Mouse (Mus musculus): ENCODE results near the gene Wipf1.
"Not testable (repeated sequence)": the region's sequence is repeated elsewhere in the genome, so short reads cannot be mapped to it uniquely, and the experiment has no call there.

The Wipf1 gene

GRCm38 (mm10) chr2:73529356-73530330 is at the start of gene Wipf1:
Gene Wipf1 (minus strand): TSS chr2:73529734.
- CTCF ChIA-PET, result interaction anchor here (0.7 kb wide), 1 partner anchor 68 kb away, joined by 5 read pairs; no protein-coding TSS in a partner anchor

DNA sequence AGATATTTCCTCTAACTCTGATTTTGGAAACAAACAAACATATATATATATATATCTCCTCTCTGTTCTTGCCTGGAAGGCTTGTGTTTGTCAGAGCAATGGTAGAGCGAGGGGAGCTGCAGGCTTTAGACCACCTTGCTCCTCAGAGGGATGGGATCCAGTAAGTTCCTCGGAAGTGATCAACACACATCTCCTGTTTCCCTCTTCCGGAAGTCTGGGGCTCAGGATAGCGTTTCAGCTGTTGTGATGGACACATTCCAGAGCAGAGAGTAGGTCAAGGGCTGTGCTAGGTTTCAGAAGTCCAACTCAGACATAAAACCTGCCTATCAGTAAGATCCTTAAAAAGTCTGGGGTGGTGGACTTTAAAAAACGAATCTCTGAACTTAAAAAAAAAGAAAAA is 49.6 kb upstream of the Wipf1 start:
- CTCF ChIA-PET, result no interaction called here

DNA sequence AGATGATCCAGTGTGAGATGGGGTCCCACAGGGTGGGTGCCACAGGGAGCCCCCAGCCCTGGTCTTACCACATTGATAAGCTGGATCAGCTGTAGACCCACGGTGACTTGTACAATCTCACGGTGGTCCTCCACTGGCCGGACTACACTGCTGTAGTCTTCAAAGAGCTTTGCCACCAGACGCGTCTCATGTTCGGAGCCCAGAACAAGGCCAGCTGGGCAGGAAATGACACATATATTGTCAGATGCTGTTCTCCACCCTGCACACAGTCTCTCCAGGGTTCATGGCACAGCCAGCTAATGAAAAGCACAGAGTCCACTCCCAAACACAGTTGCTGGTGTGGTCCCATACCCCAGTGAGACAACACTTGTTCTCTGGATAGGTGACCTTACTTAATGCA is 44.9 kb upstream of the Wipf1 start:
- CTCF ChIA-PET, result interaction anchor here (0.5 kb wide), 1 partner anchor 369 kb away, joined by 3 read pairs; no protein-coding TSS in a partner anchor

DNA sequence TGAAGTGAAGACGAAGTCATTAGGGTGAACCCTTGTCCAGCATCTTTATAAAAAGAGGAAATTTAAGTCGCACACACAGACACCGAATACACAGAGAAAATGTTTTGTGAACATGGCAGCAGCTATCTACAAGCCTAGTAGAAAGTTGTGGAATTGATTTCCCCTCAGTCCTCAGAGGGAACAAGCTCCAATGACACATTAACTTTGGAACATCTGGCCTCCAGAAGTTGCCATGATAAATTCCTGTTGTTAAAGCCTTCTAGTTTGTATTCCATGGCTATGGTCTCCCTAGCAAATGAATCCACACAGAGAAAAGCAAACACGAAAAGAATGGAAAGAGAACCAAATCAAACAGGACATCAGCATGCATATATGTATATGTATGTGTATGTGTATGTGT is 44.0 kb upstream of the Wipf1 start:
- CTCF ChIA-PET, result no interaction called here

- CTCF ChIA-PET, result interaction anchor here (0.6 to 1.2 kb wide), 3 partner anchors 10 to 539 kb away, joined by 3 to 9 read pairs (median 6); no protein-coding TSS in a partner anchor
Observed at GRCm38 (mm10) chr2:73572539-73573372, 43.2 kb upstream of the Wipf1 start.

- CTCF ChIA-PET, result interaction anchor here (0.6 to 1.2 kb wide), 2 partner anchors 9 to 539 kb away, joined by 3 to 9 read pairs; no protein-coding TSS in a partner anchor
Observed at GRCm38 (mm10) chr2:73571901-73572300, 42.4 kb upstream of the Wipf1 start.

DNA sequence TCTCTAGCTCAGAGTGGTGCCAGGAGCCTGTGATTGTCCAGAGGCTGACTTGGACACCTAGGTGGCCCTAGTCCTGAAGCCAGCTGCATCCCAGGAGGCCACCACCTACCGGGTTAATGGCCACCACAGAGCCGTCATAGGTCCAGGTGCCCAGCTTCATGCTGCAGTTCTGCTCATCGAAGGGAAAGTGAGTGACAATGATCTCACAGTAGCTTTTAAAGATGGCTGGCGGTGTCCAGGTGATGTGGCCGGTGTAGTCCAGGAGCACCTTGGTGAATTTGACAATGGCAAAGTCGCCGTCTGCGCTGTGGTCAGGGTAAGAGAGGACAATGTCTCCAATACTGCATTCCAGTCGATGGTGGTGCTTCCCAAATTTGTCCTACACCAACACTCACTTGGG is 41.8 kb upstream of the Wipf1 start:
- CTCF ChIA-PET, result no interaction called here

DNA sequence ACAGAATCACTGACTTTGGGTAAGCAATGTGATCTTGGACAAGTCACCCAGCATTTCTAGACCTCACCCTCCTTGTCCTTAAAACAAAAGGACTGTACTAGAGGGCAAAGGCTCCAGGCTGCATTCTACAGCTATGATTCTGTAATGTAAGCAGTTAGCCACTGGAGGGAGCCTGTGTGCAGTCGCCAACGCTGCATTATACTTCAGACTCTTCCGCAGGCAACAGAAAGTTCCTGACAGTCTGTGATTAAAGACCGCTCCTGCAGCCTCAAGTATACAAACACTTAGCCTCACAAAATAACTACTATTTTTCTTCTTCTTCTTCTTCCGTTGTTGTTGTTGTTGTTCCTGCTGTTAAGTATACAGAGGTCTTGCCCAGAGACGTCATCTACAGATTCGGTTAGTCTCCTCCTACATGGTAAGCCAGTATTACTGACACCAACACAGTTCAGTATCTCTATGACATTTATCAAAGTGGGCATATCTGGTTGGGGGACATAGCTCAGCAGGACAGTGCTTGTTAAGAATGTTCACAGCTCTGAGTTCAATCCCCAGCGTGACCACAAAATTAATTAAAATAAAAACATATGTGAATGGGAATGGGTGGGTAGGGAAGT is 37.6 kb upstream of the Wipf1 start:
- CTCF ChIA-PET, result no interaction called here

DNA sequence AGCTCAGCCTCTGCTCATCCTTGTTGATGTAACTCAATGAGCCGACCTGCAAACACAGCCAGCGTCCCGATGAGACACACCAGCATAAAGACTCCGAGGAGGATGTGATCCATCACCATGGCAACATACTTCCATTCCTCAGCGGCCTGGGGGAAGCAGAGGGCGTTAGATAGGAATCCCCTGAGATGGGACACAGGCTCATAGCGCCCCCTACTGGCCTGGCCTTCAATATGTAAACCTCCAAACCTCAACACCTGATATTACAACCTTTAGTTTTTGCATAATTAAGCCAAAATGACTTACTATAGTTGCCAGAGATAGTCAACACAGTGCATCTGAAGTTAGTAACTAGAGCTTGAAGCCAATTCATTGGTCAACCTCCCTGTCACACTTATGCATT is 36.6 kb upstream of the Wipf1 start:
- CTCF ChIA-PET, result no interaction called here

DNA sequence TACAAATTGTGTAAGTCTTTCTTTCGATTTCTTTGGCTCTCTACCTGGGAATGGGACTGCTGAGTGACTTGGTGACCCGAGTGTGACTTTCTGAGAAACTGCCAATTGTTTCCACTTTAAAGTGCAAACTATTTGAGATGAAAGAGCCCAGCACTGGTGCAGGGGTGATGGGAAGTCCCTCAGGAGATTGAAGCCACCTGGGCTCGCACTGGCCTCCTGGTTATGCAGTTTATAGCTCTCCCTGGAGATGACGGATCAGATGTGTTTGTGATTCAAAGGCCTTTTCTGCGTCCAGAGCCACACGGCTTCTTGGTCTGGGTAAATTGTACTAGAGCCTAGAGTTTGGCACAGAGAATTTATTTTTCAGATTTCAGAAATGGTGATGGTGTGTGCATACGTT is 34.2 kb upstream of the Wipf1 start:
- CTCF ChIA-PET, result no interaction called here

- CTCF ChIA-PET, result interaction anchor here (1.0 kb wide), 1 partner anchor 10 kb away, joined by 3 read pairs; no protein-coding TSS in a partner anchor
Observed at GRCm38 (mm10) chr2:73562656-73563055, 33.1 kb upstream of the Wipf1 start.

DNA sequence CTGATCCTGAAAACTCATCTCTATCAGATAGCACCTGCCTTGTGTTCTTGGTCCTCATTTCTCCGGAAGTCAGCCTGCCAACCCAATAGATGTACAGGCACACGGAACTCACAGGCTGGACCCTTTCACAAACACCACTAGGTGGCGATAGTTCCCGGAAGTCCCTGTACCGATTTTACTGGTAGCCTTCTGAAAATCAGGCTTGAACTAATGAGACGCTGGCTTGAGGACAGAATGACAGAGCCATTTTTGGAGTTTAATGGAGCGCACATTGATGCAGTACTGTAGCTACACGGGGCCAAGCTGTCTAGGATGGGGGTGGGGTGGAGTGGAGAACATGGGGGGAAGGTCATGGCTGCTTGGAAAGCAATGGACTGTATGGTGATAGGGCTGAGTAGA is 32.1 kb upstream of the Wipf1 start:
- CTCF ChIA-PET, result no interaction called here

GRCm38 (mm10) chr2:73560899-73561664 is 31.5 kb upstream of the Wipf1 start:
- CTCF ChIA-PET, result no interaction called here

DNA sequence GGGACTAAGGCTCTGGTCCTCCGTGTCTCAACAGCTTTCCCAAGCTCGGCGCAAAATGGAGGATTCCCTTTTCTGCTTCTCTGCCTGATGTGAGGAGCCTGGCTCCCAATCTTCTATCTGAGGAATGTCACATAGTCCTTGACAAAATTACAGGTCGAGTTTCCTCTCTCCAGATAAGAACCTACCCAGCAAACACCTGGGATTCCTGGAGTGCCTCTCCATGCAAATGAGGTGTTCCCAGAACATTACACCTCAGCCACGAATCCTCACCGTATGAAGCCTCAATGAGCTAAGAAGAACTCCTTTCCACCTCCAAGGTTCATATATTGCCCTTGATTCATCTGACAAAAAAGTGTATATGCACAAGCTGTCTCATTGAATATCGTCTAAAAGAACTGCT is 30.9 kb upstream of the Wipf1 start:
- CTCF ChIA-PET, result no interaction called here

DNA sequence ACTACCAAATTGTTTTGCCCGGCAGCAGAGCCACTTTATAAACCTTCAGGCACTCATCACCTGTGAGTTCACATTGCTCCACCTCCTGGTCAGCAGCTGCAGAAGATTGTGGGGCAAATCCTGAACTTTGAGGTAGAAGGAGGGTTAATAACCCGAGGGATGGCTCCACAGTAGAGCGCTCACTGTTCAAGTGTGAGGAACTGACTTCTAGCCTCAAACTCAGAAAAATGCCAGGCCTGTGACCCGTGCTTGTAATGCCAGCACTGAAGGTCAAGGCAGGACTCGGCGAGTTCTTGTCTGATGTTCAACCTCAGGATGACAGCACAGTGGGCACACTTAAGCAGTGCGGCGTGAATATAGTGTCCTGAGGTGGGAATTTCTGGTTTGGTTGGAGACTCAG is 28.4 kb upstream of the Wipf1 start:
- CTCF ChIA-PET, result no interaction called here

- CTCF ChIA-PET, result not testable (repeated sequence)
Observed at GRCm38 (mm10) chr2:73557061-73557460, 27.5 kb upstream of the Wipf1 start.

DNA sequence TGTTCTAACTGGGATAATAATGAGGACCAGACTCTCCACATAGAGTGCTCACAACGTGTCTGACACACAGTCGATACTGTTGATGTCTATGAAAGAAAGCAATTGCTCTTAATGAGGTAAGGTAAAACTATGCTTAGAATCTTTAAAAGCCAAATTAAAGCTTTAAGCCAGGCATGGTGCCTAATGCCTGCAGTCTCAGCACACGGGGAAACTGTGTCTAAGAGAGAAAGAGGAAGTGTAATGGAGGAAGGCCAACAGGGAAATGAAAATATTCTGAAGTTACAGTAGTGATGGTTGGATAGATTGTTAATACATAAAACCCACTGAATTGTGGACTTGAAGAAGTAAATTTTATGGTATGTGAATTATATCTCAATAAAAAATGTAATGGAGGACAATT is 24.9 kb upstream of the Wipf1 start:
- CTCF ChIA-PET, result interaction anchor here (0.5 kb wide), 1 partner anchor 11 kb away, joined by 11 read pairs; no protein-coding TSS in a partner anchor

DNA sequence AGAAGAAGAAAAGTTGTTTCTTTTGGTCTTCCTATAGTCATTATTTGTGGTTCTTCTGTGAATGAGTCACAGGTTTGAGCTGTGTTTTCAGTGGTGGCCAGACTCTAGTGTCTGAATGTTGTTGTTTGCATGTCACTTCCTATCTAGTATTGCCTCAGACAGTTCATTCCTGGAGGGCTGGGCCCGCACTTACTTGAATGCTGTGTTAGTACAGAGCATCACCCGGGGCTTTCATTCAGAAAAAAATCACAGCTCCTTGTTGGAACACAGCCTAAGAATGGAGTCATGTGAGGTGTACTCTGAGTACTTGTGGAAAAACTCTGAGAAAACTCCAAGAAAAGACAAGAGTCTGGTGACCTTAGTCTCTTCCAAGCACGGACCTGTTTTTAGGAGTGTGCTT is 23.4 kb upstream of the Wipf1 start:
- CTCF ChIA-PET, result no interaction called here

DNA sequence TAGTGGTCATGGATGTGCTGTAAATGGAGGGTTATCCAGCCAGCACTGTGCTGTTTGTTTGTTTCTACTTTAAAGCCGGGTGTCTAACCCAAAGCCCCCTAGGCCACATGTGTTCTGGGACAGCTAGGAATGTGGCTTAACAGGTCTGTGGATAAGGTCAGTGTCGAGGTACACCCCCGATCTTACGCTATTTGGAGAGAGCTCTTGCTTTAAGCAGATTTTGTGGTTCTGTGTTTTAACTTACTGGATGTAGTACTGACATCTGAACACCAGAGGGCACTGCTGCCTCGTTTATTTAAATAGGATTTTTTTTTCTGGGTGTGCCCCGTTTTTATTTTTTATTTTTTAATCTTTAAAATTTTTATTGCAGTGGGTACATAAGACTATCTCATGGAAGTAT is 21.2 kb upstream of the Wipf1 start:
- CTCF ChIA-PET, result interaction anchor here (1.0 kb wide), 1 partner anchor 101 kb away, joined by 16 read pairs; no protein-coding TSS in a partner anchor

- CTCF ChIA-PET, result no interaction called here
Observed at GRCm38 (mm10) chr2:73548542-73548941, 19.0 kb upstream of the Wipf1 start.

- CTCF ChIA-PET, result interaction anchor here (0.7 kb wide), 1 partner anchor 54 kb away, joined by 3 read pairs; no protein-coding TSS in a partner anchor
Observed at GRCm38 (mm10) chr2:73547256-73547655, 17.7 kb upstream of the Wipf1 start.
